Mouse (Mus musculus) liver, embryonic 15.5 days (tissue): Measurements from ENCODE around the gene Spats1. TPM values are rescaled to one million over a fixed set of nuclear protein-coding genes. Genes with fewer than 3 reads are reported as not detected.
"Not testable (repeated sequence)": the region's sequence is repeated elsewhere in the genome, so short reads cannot be mapped to it uniquely, and the experiment has no call there.

ENCODE experiments used
- ATAC-seq: fragments of 200-750 bp; cut with Nextera tagmentation; 2 replicates; pipeline ENCODE4 v1.8.0; 2017; ENCODE audit warnings: moderate number of reproducible peaks, mild to moderate bottlenecking, moderate library complexity; ENCODE audit not compliant: insufficient read depth
- H3K27ac ChIP-seq: fragments of 300-500 bp; sonication (generic); replicated peaks from 2 replicates; pipeline ENCODE4 v1.5.1; 2015; ENCODE audit warnings: mild to moderate bottlenecking, inconsistent platforms
- H3K27me3 ChIP-seq: fragments of 300-500 bp; sonication (generic); 2 replicates; pipeline ENCODE4 v1.6.1; 2015; ENCODE audit warnings: mild to moderate bottlenecking, inconsistent platforms
- H3K36me3 ChIP-seq: fragments of 300-500 bp; sonication (generic); replicated peaks from 2 replicates; pipeline ENCODE4 v1.6.1; 2015; ENCODE audit warnings: moderate library complexity, mild to moderate bottlenecking, inconsistent platforms
- H3K4me1 ChIP-seq: fragments of 300-500 bp; sonication (generic); replicated peaks from 2 replicates; pipeline ENCODE4 v1.6.1; 2015; ENCODE audit warnings: inconsistent platforms
- H3K4me2 ChIP-seq: fragments of 300-500 bp; sonication (generic); 2 replicates; pipeline ENCODE4 v1.6.1; 2015; ENCODE audit warnings: moderate library complexity, mild to moderate bottlenecking, inconsistent platforms
- H3K4me3 ChIP-seq: fragments of 300-500 bp; sonication (generic); replicated peaks from 2 replicates; pipeline ENCODE4 v1.5.1; 2015; ENCODE audit warnings: mild to moderate bottlenecking, inconsistent platforms
- H3K9ac ChIP-seq: fragments of 300-500 bp; sonication (generic); 2 replicates; pipeline ENCODE4 v1.6.1; 2015; ENCODE audit warnings: moderate library complexity, mild to moderate bottlenecking, inconsistent platforms
- H3K9me3 ChIP-seq: fragments of 300-500 bp; sonication (generic); replicated peaks from 2 replicates; pipeline ENCODE4 v1.6.1; 2016; ENCODE audit warnings: inconsistent platforms
- WGBS: fragments of 180-500 bp; shearing (Covaris S2); methylation state at CpG from one replicate; pipeline ENCODE4 v1.1.7; 2015; ENCODE audit warnings: mixed read lengths; ENCODE audit not compliant: insufficient replicate concordance; 5-methylcytosine and 5-hydroxymethylcytosine counted together
- polyA plus RNA-seq: library from polyadenylated mRNA; unstranded; fragments of >200 nt; fragmentation: Nextera tagmentation; extraction: Ambion mirVana; gene quantifications from 2 replicates; pipeline ENCODE4 v1.2.1, GENCODE M21; 2015

Gene Spats1
- polyA plus RNA-seq, 1 experiment from 2014 or later, result 0.13 TPM

GRCm38 (mm10) chr17:45445923-45446322, 29.3 kb downstream of the Spats1 start:
- no peak for ATAC-seq
- WGBS, result 49% methylated on average over 4 of the region's 4 CpGs
- Histone ChIP-seq H3K9ac (no peak overlapping the region), H3K4me2 (no peak overlapping the region), H3K4me1 (no peaks in the 10 kb centered on the region), H3K27ac (no peak overlapping the region), H3K27me3 (no peaks in the 10 kb centered on the region), H3K4me3 (no peak overlapping the region), H3K36me3 (0 out of 2 replicates have a peak, but pooled peaks cover 2% of the 10 kb centered on the region), H3K9me3 (no peaks in the 10 kb centered on the region)

GRCm38 (mm10) chr17:45434262-45434590, 41.0 kb downstream of the Spats1 start:
- peak overlapping the region; percentile 73 for H3K4me2 ChIP-seq
- H3K9me3 ChIP-seq, result no peaks in the 10 kb centered on the region
- WGBS, result 7% methylated on average over 12 of the region's 12 CpGs
- H3K4me3 ChIP-seq, result peak overlapping the region; percentile 99
- no peaks in the 10 kb centered on the region for H3K36me3 ChIP-seq
- ATAC-seq, result no peak
- peak overlapping the region; percentile 74; the same call in 1 of the 2 replicates for H3K9ac ChIP-seq
- peaks cover 28% of the 10 kb centered on the region for H3K4me1 ChIP-seq
- H3K27ac ChIP-seq, result peak overlapping the region; percentile 98
- H3K27me3 ChIP-seq, result no peaks in the 10 kb centered on the region

DNA sequence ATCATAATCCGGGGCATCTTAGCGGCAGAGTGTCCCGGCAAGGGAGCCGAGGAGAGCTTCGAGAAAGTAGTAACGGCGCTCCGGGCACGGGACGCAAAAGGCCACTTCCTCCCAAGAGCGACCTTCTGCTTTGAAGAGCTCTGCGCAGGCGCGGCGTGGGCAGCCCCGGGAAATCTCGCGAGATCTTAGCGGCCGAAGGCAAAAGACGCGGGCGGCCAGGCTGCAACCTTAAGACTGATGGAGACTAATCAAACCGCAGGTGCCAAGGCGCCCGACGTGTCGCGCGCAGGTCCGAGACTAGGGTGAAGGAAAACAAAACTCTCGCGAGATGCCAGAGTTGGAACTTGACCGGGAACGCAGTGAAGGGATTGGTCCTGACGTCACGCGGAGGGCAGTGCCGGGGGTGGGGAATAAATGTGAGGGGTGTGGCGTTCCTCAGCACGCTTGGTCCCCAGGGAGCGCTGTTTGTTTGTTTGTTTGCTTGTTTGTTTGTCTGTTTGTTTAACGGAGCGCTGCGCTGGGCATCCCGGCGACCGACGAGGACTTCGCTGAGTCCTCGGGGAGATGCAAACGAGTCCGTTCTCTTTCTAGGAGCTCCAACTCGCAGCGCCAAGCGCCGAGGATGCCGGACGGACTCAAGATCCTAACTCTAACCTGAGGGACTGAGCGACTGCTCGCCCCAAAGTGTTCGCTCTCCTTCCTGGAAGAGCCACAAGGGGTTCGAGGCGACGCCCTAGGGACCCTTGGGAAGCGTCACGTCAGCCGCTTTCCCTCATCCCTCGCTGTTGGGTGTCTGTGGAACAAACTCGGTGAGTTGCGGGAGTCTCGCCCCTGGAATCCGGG, 41.6 kb downstream of the Spats1 start, which contains the start of gene Cdc5l:
TSS of gene Cdc5l (minus strand) at position 319 of the 843 bp plus-strand sequence.
- H3K4me2 ChIP-seq, result peak within 1 kb of the TSS; percentile 73
- under 1% methylated on average over 73 of the region's 73 CpGs for WGBS
- H3K9ac ChIP-seq, result peak within 1 kb of the TSS; percentile 93
- H3K9me3 ChIP-seq, result no peaks in the 10 kb centered on the region
- peaks cover 28% of the 10 kb centered on the region for H3K4me1 ChIP-seq
- no peaks in the 10 kb centered on the region for H3K27me3 ChIP-seq
- peak within 1 kb of the TSS; percentile 98 for H3K27ac ChIP-seq
- peak within 1 kb of the TSS; percentile 99 for H3K4me3 ChIP-seq
- H3K36me3 ChIP-seq, result no peaks in the 10 kb centered on the region
- ATAC-seq, result peak; percentile 94

DNA sequence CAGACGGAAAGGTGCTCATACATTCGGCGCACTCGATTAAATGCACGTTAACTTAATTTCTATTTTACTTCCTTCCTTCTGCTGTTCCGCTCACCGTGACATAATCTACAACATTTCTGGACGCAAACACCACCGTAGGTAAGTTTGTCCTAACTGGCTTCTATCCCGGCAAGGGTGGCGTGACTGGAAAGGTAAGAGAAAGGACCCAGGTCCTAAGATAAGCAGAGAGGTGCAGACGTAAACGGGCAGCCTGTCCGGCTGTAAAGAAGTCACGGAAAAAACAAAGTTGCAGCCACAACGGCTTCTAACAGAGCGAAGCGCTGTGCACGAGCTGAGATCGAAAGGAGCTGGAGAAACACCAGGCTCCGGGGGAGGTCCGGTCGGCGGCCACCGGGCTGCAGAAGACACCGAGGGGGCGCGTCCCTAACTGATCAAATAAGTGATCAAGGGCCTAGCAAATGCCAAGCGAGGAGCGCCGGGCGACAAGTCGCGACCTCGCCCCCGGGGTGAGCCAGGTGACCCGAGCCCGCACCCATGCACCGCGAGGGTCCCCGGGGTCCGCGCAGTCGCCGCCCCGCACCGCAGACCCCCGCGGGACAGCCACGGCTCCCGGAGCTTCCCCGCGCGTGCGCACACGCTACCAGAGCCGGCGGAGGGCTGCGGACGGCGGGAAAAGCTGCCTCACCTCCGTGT, 42.4 kb downstream of the Spats1 start:
- ATAC-seq, result peak; percentile 62
- under 1% methylated on average over 62 of the region's 62 CpGs for WGBS

GRCm38 (mm10) chr17:45432007-45432406, 43.2 kb downstream of the Spats1 start:
- no peak for ATAC-seq
- H3K9ac ChIP-seq, result peak overlapping the region; percentile 93
- no peaks in the 10 kb centered on the region for H3K9me3 ChIP-seq
- no peaks in the 10 kb centered on the region for H3K27me3 ChIP-seq
- H3K4me1 ChIP-seq, result peaks cover 28% of the 10 kb centered on the region
- peak overlapping the region; percentile 99 for H3K4me3 ChIP-seq
- H3K36me3 ChIP-seq, result peaks cover 9% of the 10 kb centered on the region
- WGBS, result 55% methylated on average over 3 of the region's 3 CpGs
- peak overlapping the region; percentile 73 for H3K4me2 ChIP-seq
- no peak overlapping the region for H3K27ac ChIP-seq

More for the DNA sequence above, 42.4 kb downstream of the Spats1 start:
- peak overlapping the region; percentile 93 for H3K9ac ChIP-seq
- peak overlapping the region; percentile 99 for H3K4me3 ChIP-seq
- H3K27me3 ChIP-seq, result no peaks in the 10 kb centered on the region
- H3K4me1 ChIP-seq, result peaks cover 28% of the 10 kb centered on the region
- H3K36me3 ChIP-seq, result peaks cover under 1% of the 10 kb centered on the region; the same call in 1 of the 2 replicates
- H3K27ac ChIP-seq, result peak overlapping the region; percentile 98
- no peaks in the 10 kb centered on the region for H3K9me3 ChIP-seq
- peak overlapping the region; percentile 73 for H3K4me2 ChIP-seq

- H3K27me3 ChIP-seq, result no peaks in the 10 kb centered on the region
- 0 out of 2 replicates have a peak, but pooled peaks have one; percentile 40 for ATAC-seq
- H3K4me3 ChIP-seq, result no peak overlapping the region
- WGBS, result 17% methylated on average over 2 of the region's 2 CpGs
- peaks cover 8% of the 10 kb centered on the region for H3K4me1 ChIP-seq
- H3K36me3 ChIP-seq, result peaks cover 77% of the 10 kb centered on the region
- no peak overlapping the region for H3K9ac ChIP-seq
- no peak overlapping the region for H3K4me2 ChIP-seq
- H3K27ac ChIP-seq, result no peak overlapping the region
- H3K9me3 ChIP-seq, result no peaks in the 10 kb centered on the region
These were observed 57.8 kb downstream of the Spats1 start for GRCm38 (mm10) chr17:45417387-45417786.

- not testable (repeated sequence) for H3K27ac ChIP-seq, H3K4me3 ChIP-seq, H3K4me1 ChIP-seq, H3K9me3 ChIP-seq, H3K9ac ChIP-seq, H3K27me3 ChIP-seq, H3K4me2 ChIP-seq
- H3K36me3 ChIP-seq, result peaks cover 89% of the 10 kb centered on the region
- WGBS, result 78% methylated on average over 2 of the region's 2 CpGs
- ATAC-seq, result peak; percentile 44; the same call in 1 of the 2 replicates
These were observed 63.6 kb downstream of the Spats1 start for GRCm38 (mm10) chr17:45411617-45412016.

- Histone ChIP-seq H3K4me3 (no peak overlapping the region), H3K9ac (no peak overlapping the region), H3K4me1 (no peaks in the 10 kb centered on the region), H3K4me2 (no peak overlapping the region), H3K36me3 (peaks cover 93% of the 10 kb centered on the region), H3K27me3 (no peaks in the 10 kb centered on the region), H3K27ac (no peak overlapping the region), H3K9me3 (no peaks in the 10 kb centered on the region)
- no peak for ATAC-seq
- 90% methylated on average over 2 of the region's 2 CpGs for WGBS
These were observed 66.5 kb downstream of the Spats1 start for GRCm38 (mm10) chr17:45408719-45409118.

DNA sequence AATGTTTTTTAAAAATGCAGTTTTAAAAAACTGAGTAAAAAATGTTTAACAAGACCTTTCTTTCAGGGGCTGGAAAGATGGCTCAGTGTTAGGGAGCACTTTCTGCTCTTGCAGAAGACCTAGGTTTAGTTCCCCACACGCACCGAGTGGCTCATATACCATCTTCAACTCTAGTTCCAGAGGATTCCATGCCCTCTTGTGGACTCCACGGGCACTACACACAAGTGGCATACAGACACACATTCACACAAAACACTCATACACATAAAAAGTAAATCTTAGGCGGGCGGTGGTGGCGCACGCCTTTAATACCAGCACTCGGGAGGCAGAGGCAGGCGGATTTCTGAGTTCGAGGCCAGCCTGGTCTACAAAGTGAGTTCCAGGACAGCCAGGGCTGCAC, 68.9 kb downstream of the Spats1 start:
- H3K27ac ChIP-seq, result no peak overlapping the region
- no peak overlapping the region for H3K4me3 ChIP-seq
- H3K4me1 ChIP-seq, result 0 out of 2 replicates have a peak, but pooled peaks cover 6% of the 10 kb centered on the region
- no peak overlapping the region for H3K4me2 ChIP-seq
- ATAC-seq, result no peak
- no peaks in the 10 kb centered on the region for H3K9me3 ChIP-seq
- no peaks in the 10 kb centered on the region for H3K27me3 ChIP-seq
- H3K36me3 ChIP-seq, result peaks cover 84% of the 10 kb centered on the region
- WGBS, result 89% methylated on average over 10 of the region's 10 CpGs
- no peak overlapping the region for H3K9ac ChIP-seq

DNA sequence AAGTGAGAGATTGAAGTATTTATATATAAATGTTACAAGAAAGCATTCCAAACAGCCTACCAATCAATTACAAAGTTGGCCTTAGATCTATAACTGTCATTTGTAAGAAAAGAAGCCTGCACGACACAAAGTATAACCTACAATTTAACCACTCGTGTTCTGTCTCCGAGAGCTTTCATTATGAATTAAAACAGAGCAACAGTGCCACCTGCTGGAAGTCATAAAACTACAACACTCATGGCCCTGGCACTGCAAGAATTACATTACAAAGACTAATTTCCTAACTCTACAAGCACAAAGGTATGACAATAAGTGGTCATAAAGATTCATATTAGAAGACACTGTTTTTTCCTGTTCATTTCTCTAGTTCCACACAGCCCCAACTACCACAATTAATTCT, 72.0 kb downstream of the Spats1 start:
- no peaks in the 10 kb centered on the region for H3K27me3 ChIP-seq
- no peak overlapping the region for H3K4me3 ChIP-seq
- H3K4me1 ChIP-seq, result 0 out of 2 replicates have a peak, but pooled peaks cover 9% of the 10 kb centered on the region
- H3K36me3 ChIP-seq, result peaks cover 84% of the 10 kb centered on the region
- WGBS, result 23% methylated on average over 3 of the region's 3 CpGs
- no peak overlapping the region for H3K9ac ChIP-seq
- H3K4me2 ChIP-seq, result no peak overlapping the region
- H3K9me3 ChIP-seq, result no peaks in the 10 kb centered on the region
- ATAC-seq, result no peak
- H3K27ac ChIP-seq, result no peak overlapping the region

- Histone ChIP-seq H3K9me3 (no peaks in the 10 kb centered on the region), H3K4me3 (no peak overlapping the region), H3K27ac (no peak overlapping the region), H3K36me3 (peaks cover 86% of the 10 kb centered on the region), H3K4me1 (0 out of 2 replicates have a peak, but pooled peaks cover 9% of the 10 kb centered on the region), H3K27me3 (no peaks in the 10 kb centered on the region), H3K9ac (no peak overlapping the region), H3K4me2 (no peak overlapping the region)
- WGBS, result 68% methylated on average over 3 of the region's 3 CpGs
- no peak for ATAC-seq
These were observed 72.6 kb downstream of the Spats1 start for GRCm38 (mm10) chr17:45402601-45403000.
